Mouse (Mus musculus) T-helper 1 cell (primary cell): ENCODE data around the gene Usp49.
"Not testable (repeated sequence)": the region's sequence is repeated elsewhere in the genome, so short reads cannot be mapped to it uniquely, and the experiment has no call there.

Source experiments
- in situ Hi-C: fragments of 300-600 bp; cut with MboI, MseI; formaldehyde crosslinking; loops from one replicate; pipeline ENCODE4 v1.15.1; 2025; ENCODE audit warnings: high pct_unique_total_duplicates

The Usp49 gene

DNA sequence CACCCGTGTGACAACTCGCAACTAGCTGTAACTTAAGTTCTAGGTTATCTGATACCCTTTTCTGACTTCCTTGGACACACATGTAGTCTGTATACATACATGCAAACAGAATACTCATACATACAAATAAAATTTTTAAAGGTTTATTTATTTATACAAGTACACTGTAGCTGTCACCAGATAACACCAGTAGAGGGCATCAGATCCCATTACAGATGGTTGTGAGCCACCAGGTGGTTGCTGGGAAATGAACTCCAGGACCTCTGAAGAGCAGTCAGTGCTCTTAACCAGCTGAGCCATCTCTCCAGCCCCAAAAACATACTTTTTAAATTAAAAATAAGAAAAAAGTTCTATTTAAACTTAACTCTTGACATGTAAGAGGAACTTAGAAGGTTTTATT is 12.5 kb downstream of the Usp49 start:
- in situ Hi-C loops: no loop called here

GRCm38 (mm10) chr17:47646683-47647082 is 16.2 kb downstream of the Usp49 start:
- in situ Hi-C loops: no loop called here

GRCm38 (mm10) chr17:47648966-47649365 is 18.5 kb downstream of the Usp49 start:
- in situ Hi-C loops: no loop called here

DNA sequence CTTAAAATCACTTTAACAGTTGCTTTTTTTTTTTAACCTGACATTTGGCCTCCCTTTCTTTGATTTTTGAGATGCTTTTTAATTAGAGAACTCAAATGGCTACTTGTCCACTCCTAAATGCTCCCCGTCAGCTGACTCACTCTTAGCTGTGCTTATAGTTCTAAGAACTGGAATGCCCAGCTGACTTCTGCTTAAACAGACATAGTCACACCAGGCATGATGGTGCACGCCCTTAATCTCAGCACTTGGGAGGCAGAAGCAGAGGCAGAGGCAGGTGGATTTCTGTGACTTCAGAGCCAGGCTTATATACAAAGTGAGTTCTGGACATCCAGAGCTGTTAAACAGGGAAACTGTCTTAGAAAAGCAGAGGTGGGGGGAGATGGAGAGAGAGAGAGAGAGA is 21.5 kb downstream of the Usp49 start:
- in situ Hi-C loops: no loop called here

- in situ Hi-C loops: not testable (repeated sequence)
These were observed 23.9 kb downstream of the Usp49 start for GRCm38 (mm10) chr17:47654346-47654745.

GRCm38 (mm10) chr17:47655697-47656096 is 25.2 kb downstream of the Usp49 start:
- in situ Hi-C loops: no loop called here

- in situ Hi-C loops: no loop called here
These were observed 27.4 kb downstream of the Usp49 start for GRCm38 (mm10) chr17:47657901-47658300.

GRCm38 (mm10) chr17:47658741-47659243 is 28.3 kb downstream of the Usp49 start:
- in situ Hi-C loops: no loop called here

DNA sequence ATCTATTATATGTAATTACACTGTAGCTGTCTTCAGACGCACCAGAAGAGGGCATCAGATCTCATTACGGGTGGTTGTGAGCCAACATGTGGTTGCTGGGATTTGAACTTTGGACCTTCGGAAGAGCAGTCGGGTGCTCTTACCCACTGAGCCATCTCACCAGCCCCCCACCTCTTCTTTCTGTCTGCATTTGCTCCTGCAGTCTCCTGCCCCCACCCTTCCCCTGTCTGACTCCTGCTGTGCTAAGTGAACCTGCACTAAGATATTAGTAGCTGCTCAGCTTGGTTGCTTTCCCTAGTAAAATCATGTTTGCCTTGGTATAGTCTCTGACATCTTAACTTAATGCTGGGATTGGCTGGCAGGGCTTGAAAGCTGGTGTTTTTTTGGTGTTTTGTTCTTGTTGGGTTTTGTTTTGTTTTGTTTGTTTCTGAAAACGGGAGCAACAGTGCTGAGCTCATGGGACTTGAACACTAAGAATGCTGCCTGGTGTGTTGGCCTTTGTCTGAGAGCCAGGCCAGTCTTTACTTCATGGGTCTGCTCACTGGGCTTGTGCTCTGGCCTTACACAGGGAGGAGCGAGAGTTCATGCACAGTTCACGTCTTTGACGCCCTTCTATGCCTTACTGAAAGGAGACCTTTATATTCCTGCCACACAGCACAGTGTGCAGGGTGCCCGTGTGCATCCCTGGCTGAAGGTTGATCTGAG is 32.7 kb downstream of the Usp49 start:
- in situ Hi-C loops: no loop called here

DNA sequence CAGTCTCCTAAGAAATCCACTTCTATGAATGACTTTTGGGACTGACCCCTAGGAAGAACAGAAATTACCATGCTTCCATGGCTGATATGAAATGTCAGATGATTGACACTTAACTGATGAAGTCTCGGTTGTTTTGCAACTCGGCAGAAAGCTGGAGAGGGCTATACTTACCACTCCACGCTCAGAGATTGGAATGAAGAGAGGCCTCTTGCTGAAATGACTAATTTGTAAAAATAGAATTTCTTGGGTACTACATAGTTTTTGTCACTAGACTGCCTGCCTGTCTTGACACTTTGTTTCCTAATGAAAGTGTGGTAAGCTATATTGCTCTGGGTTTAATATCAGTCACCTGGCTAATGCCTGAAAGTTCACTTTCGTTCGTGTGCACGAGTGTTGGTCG is 34.0 kb downstream of the Usp49 start:
- in situ Hi-C loops: no loop called here

- in situ Hi-C loops: no loop called here
These were observed 38.7 kb downstream of the Usp49 start for GRCm38 (mm10) chr17:47669166-47669565.

GRCm38 (mm10) chr17:47671988-47672310 is 41.5 kb downstream of the Usp49 start:
- in situ Hi-C loops: no loop called here

GRCm38 (mm10) chr17:47672311-47673111 is 42.0 kb downstream of the Usp49 start:
- in situ Hi-C loops: no loop called here

DNA sequence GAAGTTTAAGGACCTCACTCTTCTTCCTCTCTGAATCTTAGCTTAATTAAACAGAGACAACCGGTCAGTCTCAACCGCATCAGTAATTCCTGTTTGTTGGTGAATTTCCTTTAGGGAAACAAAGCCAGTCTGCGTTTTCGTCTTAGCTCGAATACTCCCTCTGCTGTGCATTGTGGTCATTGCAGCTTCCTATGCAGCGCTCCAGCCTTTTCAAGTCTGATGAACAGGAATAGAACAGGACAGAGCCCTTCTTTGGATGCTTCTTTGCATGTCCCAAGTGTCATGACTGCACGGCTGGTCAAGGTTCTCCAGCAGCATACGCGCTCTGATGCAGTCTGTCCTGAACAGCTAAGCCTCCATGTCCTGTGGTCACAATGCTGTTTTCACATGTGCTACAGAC is 46.1 kb downstream of the Usp49 start:
- in situ Hi-C loops: no loop called here

DNA sequence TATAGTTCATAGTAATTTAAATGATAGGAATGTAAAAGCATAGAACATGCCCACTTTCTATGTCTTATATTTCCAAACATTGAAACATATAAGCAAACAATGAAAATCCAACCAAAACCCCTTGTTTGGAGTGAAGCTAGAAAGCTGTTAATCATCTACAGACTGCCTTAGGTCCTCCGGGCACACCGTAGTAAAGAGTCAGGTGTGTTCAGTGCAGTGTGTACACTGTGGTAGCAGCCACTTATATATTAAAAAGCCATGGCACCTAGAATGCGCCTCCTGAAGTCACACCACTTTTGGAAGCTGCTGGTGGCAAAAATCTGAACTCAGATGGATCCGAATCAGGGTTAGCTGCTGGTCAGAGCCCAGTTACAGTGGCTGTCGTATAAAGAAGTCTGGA is 47.7 kb downstream of the Usp49 start:
- in situ Hi-C loops: no loop called here

DNA sequence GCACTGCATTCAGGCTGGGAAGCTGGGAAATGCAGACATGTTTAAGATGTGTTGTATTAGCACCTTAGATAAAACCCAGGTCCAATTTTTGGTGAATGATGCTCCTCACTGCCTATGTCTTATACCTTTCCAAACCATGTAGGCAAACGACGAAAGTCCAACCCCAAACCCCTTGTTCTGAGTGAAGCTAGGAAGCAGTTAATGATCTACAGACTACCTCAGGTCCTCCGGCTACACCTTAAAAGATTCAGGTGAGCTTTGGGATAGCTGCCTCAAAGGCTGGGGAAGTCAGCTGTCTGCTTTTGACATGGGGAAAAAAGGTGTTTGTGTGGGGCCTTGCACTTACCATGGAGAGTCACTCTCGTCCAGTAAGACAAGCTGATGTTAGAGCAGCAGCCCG is 48.2 kb downstream of the Usp49 start:
- in situ Hi-C loops: no loop called here

- in situ Hi-C loops: no loop called here
These were observed 52.3 kb downstream of the Usp49 start for GRCm38 (mm10) chr17:47682836-47683235.

DNA sequence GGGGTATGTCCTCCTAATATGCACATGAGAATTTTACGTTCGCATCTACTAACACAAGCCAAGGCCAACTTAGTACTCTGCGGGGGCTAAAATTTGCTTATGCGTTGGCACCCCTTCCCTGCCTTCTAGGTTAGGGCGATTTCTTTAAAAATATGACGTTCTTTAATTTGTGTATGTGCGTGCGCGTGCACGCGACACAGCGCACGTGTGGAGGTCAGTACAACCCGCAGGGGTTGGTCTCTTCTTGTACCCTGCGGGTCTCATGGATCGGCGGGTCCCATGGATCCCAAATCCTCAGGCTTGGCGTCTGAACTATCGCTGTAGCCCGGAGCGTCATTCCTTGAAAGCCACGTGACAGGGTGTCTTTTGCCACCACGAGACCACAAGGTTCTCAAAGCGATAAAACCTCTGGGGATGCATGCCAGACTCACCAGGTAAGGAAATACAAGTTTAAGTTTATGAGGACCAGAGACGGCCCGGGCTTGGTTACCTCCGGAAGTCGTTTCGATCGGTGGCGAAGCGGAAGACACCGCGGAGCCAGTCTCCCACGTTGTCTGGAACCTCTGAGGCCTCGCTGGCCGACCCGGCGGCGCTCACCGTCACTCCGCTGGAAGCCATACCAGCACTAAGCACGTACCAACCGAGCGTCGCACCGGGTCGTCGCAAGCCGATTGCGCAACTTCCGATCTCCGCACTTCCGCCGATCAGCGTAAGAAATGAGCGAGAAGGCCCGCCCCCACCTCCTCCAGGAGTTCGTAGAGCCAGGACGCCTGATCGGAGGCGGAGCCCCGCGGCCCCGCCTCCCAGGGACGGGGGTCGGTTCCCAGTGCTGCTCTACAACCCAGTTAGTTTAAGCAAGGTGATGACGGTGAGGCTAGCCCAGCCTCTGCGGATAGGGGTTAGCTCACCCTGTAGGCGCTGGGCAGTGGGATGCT is 57.2 kb downstream of the Usp49 start:
- in situ Hi-C loops: no loop called here

DNA sequence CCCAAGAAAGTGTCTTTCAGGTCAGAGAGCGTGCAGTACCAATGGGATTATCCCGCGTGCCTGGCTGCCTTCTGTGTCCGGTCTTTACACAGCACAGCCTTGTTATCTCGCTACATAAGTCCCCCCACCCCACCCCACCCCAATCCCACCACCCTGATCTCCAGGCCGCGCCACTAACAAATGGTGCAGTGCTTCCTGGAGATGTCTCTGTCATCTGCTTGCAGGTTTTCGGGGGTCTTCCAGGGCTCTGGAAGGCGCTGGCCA is 57.8 kb downstream of the Usp49 start, which contains the start of gene Tomm6:
Tomm6 (minus strand) TSS at position 43 of the 264 bp plus-strand sequence.
- in situ Hi-C loops: no loop called here

DNA sequence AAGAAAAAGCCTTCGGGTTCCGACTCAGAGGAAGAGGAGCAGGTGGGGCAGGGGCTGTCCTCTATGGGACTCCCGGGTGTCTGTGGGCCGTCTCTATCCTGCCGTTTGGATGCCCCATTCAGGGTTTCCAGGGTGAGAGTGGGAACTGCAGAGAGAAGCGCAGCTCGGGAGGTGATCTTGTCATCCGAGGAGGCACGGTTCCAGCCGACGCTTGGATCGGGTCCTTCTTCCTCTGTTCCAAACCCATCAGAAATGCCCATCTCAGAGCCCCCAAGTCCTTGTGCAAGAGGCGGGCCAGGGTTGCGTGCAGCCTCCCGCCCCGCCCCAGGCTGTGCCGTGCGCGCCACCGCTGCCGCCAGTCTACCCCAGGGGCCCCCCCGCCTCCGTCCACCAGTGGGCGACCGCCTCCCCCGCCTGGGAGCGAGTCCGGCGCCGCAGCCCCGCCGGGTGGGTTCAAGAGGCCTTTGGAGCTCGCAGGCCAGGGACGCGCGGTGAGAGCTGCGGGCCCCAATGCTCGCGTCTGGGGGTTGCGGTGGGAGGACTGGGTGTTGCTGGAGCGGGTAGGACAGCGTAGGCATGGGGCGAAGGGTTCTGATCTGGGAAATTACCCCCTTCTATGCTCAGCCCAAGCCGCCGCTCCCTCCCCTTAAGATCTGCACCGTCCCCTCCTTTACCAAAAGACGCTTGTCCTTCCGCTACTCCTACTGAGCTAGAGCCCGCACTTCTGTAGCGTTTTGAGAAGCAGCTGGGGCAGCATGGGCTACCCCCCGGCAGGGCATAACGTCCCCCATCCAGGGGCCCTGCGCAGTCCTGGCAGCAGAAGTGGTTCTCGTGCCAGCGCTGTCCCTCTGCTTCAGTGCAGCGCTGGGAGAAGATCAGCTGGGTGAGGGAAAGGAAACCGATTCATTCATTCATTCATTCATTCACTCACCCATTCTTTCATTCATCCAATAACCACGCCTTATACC is 58.4 kb downstream of the Usp49 start, which contains the start of gene Frs3:
Frs3 (plus strand) TSS at position 423 of the 968 bp plus-strand sequence.
- in situ Hi-C loops: no loop called here

DNA sequence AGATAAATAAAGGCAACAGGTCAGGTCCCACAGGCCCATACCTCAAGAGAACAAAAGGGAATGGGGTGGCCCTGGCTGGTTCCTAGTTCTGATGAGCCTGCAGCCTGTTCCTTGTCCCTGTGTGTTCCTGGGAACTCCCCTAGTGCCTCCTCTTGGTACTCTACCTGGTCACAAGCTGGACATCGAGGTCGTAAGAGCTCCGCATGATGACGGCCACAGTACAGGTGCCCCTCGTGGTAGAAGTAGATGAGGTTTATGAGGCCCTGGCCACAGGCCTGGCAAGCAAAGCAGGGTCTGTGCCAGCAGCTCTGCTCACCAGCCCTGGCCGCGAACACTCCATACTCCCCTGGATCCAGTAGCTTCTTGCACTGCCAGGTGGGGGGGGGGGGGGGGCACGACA is 59.4 kb downstream of the Usp49 start:
- in situ Hi-C loops: no loop called here
